Mouse (Mus musculus): ENCODE results near the gene Gm38100. TPM values are rescaled to one million over a fixed set of nuclear protein-coding genes. Genes with fewer than 3 reads are reported as not detected.

Gene Gm38100
- polyA plus RNA-seq, 1 experiment from 2014 or later: not detected

DNA sequence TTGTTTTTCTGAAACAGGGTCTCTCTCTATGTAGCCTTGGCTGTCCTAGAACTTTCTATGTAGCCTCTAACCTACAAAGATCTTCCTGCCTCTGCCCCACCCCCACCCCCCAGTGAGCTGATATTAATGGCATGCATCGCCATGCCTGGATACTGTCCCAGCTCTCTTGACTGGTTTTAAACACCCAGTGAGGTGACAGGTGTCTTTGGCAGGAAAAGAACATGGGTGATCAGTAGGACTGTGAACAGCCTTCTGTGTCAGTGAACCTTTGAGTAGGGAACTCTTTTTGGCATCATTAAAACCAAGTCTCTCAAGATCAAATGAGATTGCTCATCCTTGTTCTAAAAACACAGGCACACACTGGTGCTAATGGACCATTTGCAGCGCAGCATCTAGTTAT is 41.7 kb downstream of the Gm38100 start:
- H3K4me3 ChIP-seq (replicated peaks; ENCODE audit: low read depth, low read length): no peak overlapping the region
- H3K27ac ChIP-seq: no peak overlapping the region

DNA sequence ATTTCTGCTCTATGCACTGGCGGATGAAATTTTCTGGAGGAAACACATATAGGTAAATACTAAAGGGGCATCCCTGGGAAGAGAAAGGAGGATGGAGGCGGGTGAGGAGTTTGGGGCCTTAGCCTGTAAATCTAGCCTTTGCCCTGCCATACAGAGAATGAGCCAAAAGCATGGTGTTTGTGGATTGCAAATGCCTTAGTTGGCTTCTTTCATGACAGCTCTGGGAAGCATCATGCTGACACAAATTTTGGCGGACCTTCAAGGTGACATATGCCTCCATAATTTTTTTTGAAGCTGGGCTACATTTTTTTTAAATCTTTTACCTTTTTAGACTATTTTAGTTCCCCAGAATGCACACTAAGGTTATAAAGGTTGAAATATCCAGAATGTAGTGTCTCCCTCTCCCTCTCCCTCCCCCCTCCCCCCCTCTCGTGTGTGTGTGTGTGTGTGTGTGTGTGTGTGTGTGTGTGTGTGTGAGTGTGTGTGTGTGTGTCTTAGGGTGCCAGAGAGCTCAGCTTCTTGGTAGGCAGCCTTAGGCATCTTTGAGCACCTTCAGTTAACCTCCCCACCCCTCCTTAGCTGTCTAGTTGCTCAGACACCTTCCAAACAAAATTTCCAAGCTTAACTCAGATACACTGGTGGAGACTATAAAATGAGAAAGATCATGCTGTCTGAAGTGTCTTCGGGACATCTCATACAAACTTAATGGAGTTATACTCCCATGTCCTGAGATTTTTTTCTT is 47.0 kb downstream of the Gm38100 start:
- no peak for TF ChIP-seq CTCF (IDR thresholded peaks at IDR 0.05; ENCODE audit: low read depth)
- Histone ChIP-seq H3K27ac (no peak overlapping the region), H3K9ac (ENCODE audit: low read depth, low read length) (no peak overlapping the region), H3K4me2 (ENCODE audit: low read length) (no peak overlapping the region), H3K36me3 (ENCODE audit: insufficient read depth, low read length) (no peaks in the 10 kb centered on the region), H3K4me3 (replicated peaks; ENCODE audit: low read depth, low read length) (no peak overlapping the region), H3K4me1 (replicated peaks; ENCODE audit: insufficient read depth, low read length) (no peaks in the 10 kb centered on the region), H3K27me3 (ENCODE audit: insufficient read depth, low read length) (no peaks in the 10 kb centered on the region), H3K9me3 (replicated peaks; ENCODE audit: low read length) (no peaks in the 10 kb centered on the region)
- ATAC-seq (replicated peaks; ENCODE audit: low FRiP score, low read depth) (no peak), DNase-seq (ENCODE audit: low spot score) (no peak)
- 88% methylated on average over 5 of the region's 5 CpGs for WGBS

More for the DNA sequence above, 41.7 kb downstream of the Gm38100 start:
- no peak for TF ChIP-seq CTCF (IDR thresholded peaks at IDR 0.05; ENCODE audit: low read depth)
- 87% methylated on average over 2 of the region's 2 CpGs for WGBS
- no peak for DNase-seq (ENCODE audit: low spot score)
- Histone ChIP-seq H3K36me3 (ENCODE audit: insufficient read depth, low read length) (no peaks in the 10 kb centered on the region), H3K27me3 (ENCODE audit: insufficient read depth, low read length) (no peaks in the 10 kb centered on the region), H3K9me3 (replicated peaks; ENCODE audit: low read length) (no peaks in the 10 kb centered on the region), H3K9ac (ENCODE audit: low read depth, low read length) (no peak overlapping the region), H3K4me2 (ENCODE audit: low read length) (no peak overlapping the region), H3K4me1 (replicated peaks; ENCODE audit: insufficient read depth, low read length) (no peaks in the 10 kb centered on the region)
- ATAC-seq (replicated peaks; ENCODE audit: low FRiP score, low read depth): no peak

DNA sequence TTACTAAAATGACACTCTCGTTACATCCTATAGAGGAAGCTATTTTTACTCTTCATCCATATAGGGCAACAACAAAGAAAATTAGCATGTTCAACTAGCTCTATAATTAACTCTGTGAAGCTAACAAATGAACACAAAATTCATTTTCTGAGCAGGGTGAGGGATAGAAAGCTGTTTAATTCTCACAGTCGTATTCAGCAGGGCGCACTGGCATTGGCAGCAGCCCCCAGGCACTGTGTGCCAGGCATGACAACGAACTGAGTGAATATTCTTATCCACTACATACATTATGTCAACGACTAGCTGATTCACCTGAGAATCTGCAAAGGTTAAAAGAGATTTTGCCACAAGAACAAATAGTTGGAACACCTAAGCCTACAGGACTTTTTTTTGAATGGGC is 50.6 kb downstream of the Gm38100 start:
- no peak for ATAC-seq (replicated peaks; ENCODE audit: low FRiP score, low read depth)
- H3K27ac ChIP-seq: no peak overlapping the region
- H3K9ac ChIP-seq (ENCODE audit: low read depth, low read length): no peak overlapping the region
- no peak for TF ChIP-seq CTCF (IDR thresholded peaks at IDR 0.05; ENCODE audit: low read depth)
- H3K27me3 ChIP-seq (ENCODE audit: insufficient read depth, low read length): no peaks in the 10 kb centered on the region
- H3K4me2 ChIP-seq (ENCODE audit: low read length): no peak overlapping the region
- no peaks in the 10 kb centered on the region for H3K9me3 ChIP-seq (replicated peaks; ENCODE audit: low read length)
- 89% methylated on average over 5 of the region's 5 CpGs for WGBS
- DNase-seq (ENCODE audit: low spot score): no peak
- H3K36me3 ChIP-seq (ENCODE audit: insufficient read depth, low read length): no peaks in the 10 kb centered on the region
- no peak overlapping the region for H3K4me3 ChIP-seq (replicated peaks; ENCODE audit: low read depth, low read length)
- no peaks in the 10 kb centered on the region for H3K4me1 ChIP-seq (replicated peaks; ENCODE audit: insufficient read depth, low read length)

Other genes with a start within 250 kb of the Gm38100 start
- gene Opn3, start 227.6 kb upstream of the Gm38100 start, polyA plus RNA-seq (2015; fragmentation: Nextera tagmentation; extraction: Ambion mirVana): 10.3 and 10.5 TPM in 2 replicates
- gene Chml, start 227.4 kb upstream of the Gm38100 start, polyA plus RNA-seq (2015; fragmentation: Nextera tagmentation; extraction: Ambion mirVana): 2.1 and 2.3 TPM in 2 replicates
- not detected in 2 replicates for gene Wdr64, start 221.7 kb upstream of the Gm38100 start, polyA plus RNA-seq (2015; fragmentation: Nextera tagmentation; extraction: Ambion mirVana)
- gene Exo1, start 39.7 kb upstream of the Gm38100 start, polyA plus RNA-seq (2015; fragmentation: Nextera tagmentation; extraction: Ambion mirVana): 25.5 and 32.8 TPM in 2 replicates
- 0.55 and 0.64 TPM in 2 replicates for gene Rbm8a2, start 58.8 kb downstream of the Gm38100 start, polyA plus RNA-seq (2015; fragmentation: Nextera tagmentation; extraction: Ambion mirVana)

Data from kidney, postnatal 0 days (tissue).